Mouse (Mus musculus) liver, embryonic 11.5 days (tissue): ENCODE results near the gene Ciapin1. TPM values are rescaled to one million over a fixed set of nuclear protein-coding genes. Genes with fewer than 3 reads are reported as not detected.

Experiments used
- ATAC-seq: fragments of 200-750 bp; cut with Nextera tagmentation; replicated peaks from 2 replicates; pipeline ENCODE4 v1.8.0; 2017; ENCODE audit warnings: moderate number of reproducible peaks, mild to moderate bottlenecking, moderate TSS enrichment, moderate library complexity; ENCODE audit not compliant: low FRiP score
- DNase-seq: peaks from one replicate; pipeline ENCODE4 v3.0.0-alpha.2; 2017; ENCODE audit warnings: low spot score
- H3K27ac ChIP-seq: fragments of 300-500 bp; sonication (generic); 2 replicates; pipeline ENCODE4 v1.5.1; 2014; ENCODE audit warnings: mild to moderate bottlenecking, low read depth, low read length, control low read depth
- H3K27me3 ChIP-seq: fragments of 300-500 bp; sonication (generic); replicated peaks from 2 replicates; pipeline ENCODE4 v1.6.1; 2014; ENCODE audit warnings: low read length, mixed read lengths; ENCODE audit not compliant: control insufficient read depth, insufficient read depth
- H3K36me3 ChIP-seq: fragments of 300-500 bp; sonication (generic); 2 replicates; pipeline ENCODE4 v1.6.1; 2014; ENCODE audit warnings: mild to moderate bottlenecking, low read length, moderate library complexity, mixed read lengths; ENCODE audit not compliant: control insufficient read depth, insufficient read depth
- H3K4me1 ChIP-seq: fragments of 300-500 bp; sonication (generic); replicated peaks from 2 replicates; pipeline ENCODE4 v1.6.1; 2014; ENCODE audit warnings: low read length, mixed read lengths; ENCODE audit not compliant: control insufficient read depth, insufficient read depth
- H3K4me2 ChIP-seq: fragments of 300-500 bp; sonication (generic); 2 replicates; pipeline ENCODE4 v1.6.1; 2014; ENCODE audit warnings: mild to moderate bottlenecking, control low read depth, moderate library complexity
- H3K4me3 ChIP-seq: fragments of 300-500 bp; sonication (generic); 2 replicates; pipeline ENCODE4 v1.5.1; 2014; ENCODE audit warnings: low read depth, low read length, control low read depth
- H3K9ac ChIP-seq: fragments of 300-500 bp; sonication (generic); 2 replicates; pipeline ENCODE4 v1.6.1; 2014; ENCODE audit warnings: low read depth, low read length, control low read depth
- H3K9me3 ChIP-seq: fragments of 300-500 bp; sonication (generic); 2 replicates; pipeline ENCODE4 v1.6.1; 2016; ENCODE audit warnings: low read length, inconsistent platforms, mixed read lengths; ENCODE audit not compliant: control insufficient read depth
- WGBS: fragments of 180-500 bp; shearing (Covaris S2); extraction: QIAGEN DNeasy Blood & Tissue Kit; methylation state at CpG from one replicate; pipeline ENCODE4 v1.1.7; 2014; 5-methylcytosine and 5-hydroxymethylcytosine counted together
- polyA plus RNA-seq: library from polyadenylated mRNA; unstranded; fragments of >200 nt; fragmentation: Nextera tagmentation; extraction: Ambion mirVana; gene quantifications from 2 replicates; pipeline ENCODE4 v1.2.1, GENCODE M21; 2014

Ciapin1 gene
- polyA plus RNA-seq, 1 experiment from 2014 or later = 94.8 TPM

DNA sequence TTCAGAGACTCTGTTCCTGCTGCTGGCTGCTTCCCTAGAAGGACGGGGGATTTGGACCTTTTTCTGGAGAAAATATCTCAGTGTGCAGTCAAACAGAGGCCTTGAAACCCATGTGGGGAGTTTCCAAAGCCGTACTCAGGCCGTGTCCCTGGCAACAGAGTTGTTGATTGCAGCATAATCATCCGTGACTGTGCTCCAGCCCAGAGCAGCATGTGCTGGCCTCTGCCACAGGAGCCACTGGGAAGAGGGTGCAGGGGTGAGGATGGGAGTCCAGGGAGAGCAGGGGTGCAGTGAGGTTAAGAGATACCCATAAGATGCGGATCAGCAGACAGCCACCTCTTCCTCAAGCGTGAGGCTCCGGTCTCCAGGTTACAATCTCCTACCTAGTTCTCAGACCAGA, 30.7 kb downstream of the Ciapin1 start:
- WGBS = 66% methylated on average over 7 of the region's 7 CpGs
- H3K9ac ChIP-seq = no peak overlapping the region

DNA sequence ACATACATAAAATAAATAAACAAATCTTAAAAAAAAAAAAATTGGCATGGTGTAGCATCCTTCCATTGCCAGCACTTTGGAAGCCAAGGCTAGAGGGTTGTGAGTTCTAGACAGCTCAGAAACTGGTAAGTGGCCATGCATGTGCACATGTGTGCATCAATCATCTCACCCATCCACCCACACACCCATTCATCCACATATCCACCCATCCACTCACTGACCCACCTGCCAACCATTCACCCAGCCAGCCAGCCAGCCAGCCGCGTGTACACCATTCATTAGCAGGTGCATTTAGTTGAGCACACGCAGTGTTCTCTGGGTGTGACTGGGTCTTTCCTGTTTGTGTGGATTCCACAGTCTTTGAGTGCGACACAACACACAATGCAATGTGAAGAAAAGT, 32.3 kb downstream of the Ciapin1 start:
- H3K9me3 ChIP-seq = no peaks in the 10 kb centered on the region
- H3K27ac ChIP-seq = no peak overlapping the region
- H3K4me2 ChIP-seq = no peak overlapping the region
- WGBS = 79% methylated on average over 4 of the region's 4 CpGs
- no peak overlapping the region for H3K9ac ChIP-seq
- ATAC-seq (no peak), DNase-seq (no peak)
- H3K4me1 ChIP-seq = peaks cover 25% of the 10 kb centered on the region
- no peak overlapping the region for H3K4me3 ChIP-seq
- no peaks in the 10 kb centered on the region for H3K27me3 ChIP-seq
- H3K36me3 ChIP-seq = no peaks in the 10 kb centered on the region

More for the DNA sequence above, 30.7 kb downstream of the Ciapin1 start:
- no peaks in the 10 kb centered on the region for H3K27me3 ChIP-seq
- DNase-seq (no peak), ATAC-seq (no peak)
- no peak overlapping the region for H3K4me3 ChIP-seq
- H3K9me3 ChIP-seq = no peaks in the 10 kb centered on the region
- peaks cover 16% of the 10 kb centered on the region for H3K4me1 ChIP-seq
- no peaks in the 10 kb centered on the region for H3K36me3 ChIP-seq
- H3K4me2 ChIP-seq = no peak overlapping the region
- no peak overlapping the region for H3K27ac ChIP-seq

DNA sequence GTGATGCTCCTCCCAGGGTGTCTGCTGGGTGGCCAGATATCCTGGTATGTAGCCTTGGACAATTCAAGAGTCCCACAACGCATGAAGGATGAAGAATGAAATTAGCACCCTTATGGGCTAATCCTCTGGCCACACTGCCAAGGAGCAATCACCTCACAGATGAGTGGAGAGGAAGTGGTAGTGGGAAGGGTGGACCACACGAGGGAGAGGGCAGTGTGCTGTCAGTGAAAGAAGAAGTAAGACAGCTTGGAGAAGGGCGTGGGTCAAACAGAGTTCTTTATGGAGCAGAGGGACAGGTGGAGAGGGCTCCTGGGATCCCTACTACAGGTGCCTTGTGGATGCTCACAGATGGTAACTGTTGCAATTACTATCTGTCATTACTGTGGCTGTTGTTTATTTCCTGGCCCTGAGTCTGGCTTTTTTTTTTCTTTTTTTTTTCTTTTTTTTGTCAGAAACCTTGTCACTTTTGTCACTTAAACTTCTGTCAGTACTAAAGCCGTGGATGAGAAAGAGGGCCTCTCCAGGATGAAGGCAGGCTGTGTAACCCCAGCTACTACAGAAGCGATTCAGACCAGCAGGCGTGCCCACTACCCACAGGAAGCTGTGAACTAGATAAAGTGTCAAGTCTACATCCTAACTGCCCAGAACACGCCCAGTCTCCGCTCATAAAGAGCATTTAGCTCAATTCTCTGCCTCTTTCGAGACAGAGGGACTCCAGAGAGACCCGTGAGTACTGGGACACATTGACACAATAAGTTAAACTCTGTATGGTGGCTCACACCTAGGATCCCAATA, 33.4 kb downstream of the Ciapin1 start:
- Histone ChIP-seq H3K36me3 (no peaks in the 10 kb centered on the region), H3K4me3 (no peak overlapping the region), H3K9ac (no peak overlapping the region), H3K27me3 (no peaks in the 10 kb centered on the region), H3K9me3 (no peaks in the 10 kb centered on the region), H3K4me1 (peaks cover 25% of the 10 kb centered on the region), H3K27ac (no peak overlapping the region), H3K4me2 (peak overlapping the region; percentile 17)
- DNase-seq (no peak), ATAC-seq (no peak)
- 37% methylated on average over 10 of the region's 10 CpGs for WGBS

DNA sequence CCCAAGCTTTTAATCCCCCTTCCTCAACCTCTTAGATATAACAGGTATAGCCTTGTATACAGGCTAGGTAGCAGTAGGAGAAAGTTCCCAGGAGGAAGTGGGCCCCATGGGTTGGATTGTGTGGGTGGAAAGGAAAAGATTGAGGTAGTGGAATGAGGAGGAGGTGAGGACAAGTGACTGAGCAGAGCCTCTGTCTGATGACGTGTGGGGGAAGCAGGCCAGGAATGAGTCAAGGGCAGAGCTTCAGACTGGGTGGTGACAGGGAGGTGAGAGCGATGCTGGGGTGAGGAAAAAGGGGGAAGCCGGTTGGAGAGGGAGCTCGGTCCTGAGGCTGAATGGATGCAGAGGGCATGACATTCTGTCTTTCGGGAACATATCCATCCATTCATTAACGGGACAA, 34.6 kb downstream of the Ciapin1 start:
- no peak overlapping the region for H3K4me3 ChIP-seq
- H3K27ac ChIP-seq = no peak overlapping the region
- H3K27me3 ChIP-seq = no peaks in the 10 kb centered on the region
- H3K36me3 ChIP-seq = no peaks in the 10 kb centered on the region
- ATAC-seq (no peak), DNase-seq (no peak)
- 64% methylated on average over 6 of the region's 6 CpGs for WGBS
- no peak overlapping the region for H3K9ac ChIP-seq
- no peaks in the 10 kb centered on the region for H3K9me3 ChIP-seq
- H3K4me1 ChIP-seq = peaks cover 21% of the 10 kb centered on the region
- no peak overlapping the region for H3K4me2 ChIP-seq

DNA sequence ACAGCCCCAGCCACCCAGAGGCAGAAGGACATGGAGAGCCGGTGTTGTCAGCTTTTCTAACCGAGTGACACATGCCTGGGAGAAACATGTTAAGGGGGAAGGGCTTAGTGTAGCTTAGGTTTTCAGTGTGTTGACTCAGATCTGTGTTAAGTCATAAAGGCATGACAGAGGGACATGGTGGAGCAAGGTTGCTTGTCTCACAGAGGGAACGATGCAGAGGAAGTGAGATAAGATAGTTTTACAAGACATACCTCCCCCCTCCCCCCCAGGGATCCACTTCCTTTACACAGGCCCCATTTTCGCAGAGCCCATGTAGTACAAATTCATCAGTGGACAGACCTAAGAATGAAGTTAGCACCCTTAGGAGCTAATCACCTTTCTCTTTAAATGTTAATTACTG, 35.8 kb downstream of the Ciapin1 start:
- Histone ChIP-seq H3K4me3 (no peak overlapping the region), H3K27ac (no peak overlapping the region), H3K4me2 (no peak overlapping the region), H3K36me3 (no peaks in the 10 kb centered on the region), H3K9me3 (no peaks in the 10 kb centered on the region), H3K4me1 (peaks cover 16% of the 10 kb centered on the region), H3K9ac (no peak overlapping the region), H3K27me3 (no peaks in the 10 kb centered on the region)
- ATAC-seq (no peak; the same call in 1 of the 2 replicates), DNase-seq (no peak)
- WGBS = 31% methylated on average over 4 of the region's 4 CpGs

DNA sequence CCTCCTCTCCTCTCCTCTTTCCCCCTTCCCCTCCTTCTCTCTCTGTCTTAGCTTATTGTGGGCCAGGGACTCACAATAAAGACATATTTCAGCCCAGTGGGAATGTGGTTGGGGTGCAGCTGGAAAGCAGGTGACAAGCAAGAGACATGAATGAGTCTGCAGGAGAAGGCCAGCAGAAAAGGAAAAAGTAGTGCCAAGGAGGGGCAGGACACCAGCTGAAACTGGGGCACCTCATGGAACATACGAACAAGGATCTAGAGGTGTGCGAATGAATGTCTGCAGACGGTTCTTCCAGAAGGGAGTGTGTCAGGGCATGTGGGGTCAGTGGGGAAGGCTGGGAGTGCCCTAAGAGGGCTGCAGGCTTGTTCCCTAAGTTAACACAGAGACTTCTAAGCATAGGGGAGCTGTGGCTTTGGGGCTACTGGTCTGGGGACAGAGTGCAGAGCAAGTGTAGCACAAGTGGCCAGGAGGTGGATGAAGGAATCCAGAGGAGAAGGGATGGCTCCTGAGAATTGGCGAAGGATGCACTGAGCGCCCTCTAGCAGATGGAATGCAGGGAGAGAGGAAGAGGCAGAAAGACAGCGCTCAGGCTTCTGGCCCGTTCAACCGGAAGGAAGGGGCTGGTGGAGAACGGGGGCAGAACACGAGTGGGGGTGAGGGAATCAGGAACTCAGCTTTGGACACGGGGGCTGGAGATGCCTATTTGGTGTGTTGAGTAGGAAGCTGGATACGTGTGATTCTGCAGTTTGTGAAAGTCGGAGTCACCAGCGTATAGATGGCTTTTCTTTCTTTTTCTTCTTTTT, 36.7 kb downstream of the Ciapin1 start:
- ATAC-seq (no peak), DNase-seq (no peak)
- H3K27me3 ChIP-seq = no peaks in the 10 kb centered on the region
- no peak overlapping the region for H3K27ac ChIP-seq
- H3K4me3 ChIP-seq = no peak overlapping the region
- H3K36me3 ChIP-seq = no peaks in the 10 kb centered on the region
- peak overlapping the region; percentile 31 for H3K4me2 ChIP-seq
- no peak overlapping the region for H3K9ac ChIP-seq
- H3K4me1 ChIP-seq = peaks cover 16% of the 10 kb centered on the region
- no peaks in the 10 kb centered on the region for H3K9me3 ChIP-seq
- 37% methylated on average over 14 of the region's 14 CpGs for WGBS

DNA sequence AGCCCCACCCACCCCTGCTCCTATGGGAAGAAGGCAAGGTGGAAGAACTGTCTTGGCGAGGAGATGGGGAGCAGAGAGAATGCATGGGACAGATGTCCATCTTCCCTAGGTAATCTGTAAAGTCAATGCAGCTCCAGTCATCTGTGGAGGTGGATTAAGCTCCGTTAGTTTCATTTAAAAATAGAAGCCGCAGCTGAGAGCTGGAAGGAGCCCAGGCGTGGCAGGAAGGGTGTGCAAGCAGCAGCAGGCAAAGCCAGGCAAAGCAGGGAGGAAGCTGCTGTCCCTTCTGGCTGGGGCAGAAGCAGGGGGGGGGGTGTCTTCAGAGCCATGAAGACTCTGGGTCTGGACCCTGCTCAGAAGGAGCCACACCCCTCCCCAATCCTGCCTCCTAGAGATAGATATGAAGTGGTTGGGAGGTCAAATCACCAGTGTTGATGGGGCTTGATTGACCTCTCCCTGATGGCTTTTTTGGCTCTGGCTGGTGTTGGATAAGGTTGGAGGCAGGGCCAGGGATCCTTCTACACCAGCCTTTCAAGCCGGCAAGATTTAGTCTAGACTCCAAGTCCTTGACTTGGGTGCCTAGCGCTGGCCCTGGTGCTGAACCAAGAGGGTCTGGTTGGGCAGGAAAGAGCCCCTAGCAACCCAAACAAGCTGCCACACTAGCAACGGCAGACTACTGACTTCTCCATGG, 37.7 kb downstream of the Ciapin1 start:
- Histone ChIP-seq H3K27me3 (no peaks in the 10 kb centered on the region), H3K9ac (no peak overlapping the region), H3K4me2 (no peak overlapping the region), H3K4me3 (no peak overlapping the region), H3K4me1 (peaks cover 16% of the 10 kb centered on the region), H3K36me3 (no peaks in the 10 kb centered on the region), H3K9me3 (no peaks in the 10 kb centered on the region), H3K27ac (no peak overlapping the region)
- 54% methylated on average over 7 of the region's 7 CpGs for WGBS
- no peak for ATAC-seq
- peak; percentile 64 for DNase-seq

DNA sequence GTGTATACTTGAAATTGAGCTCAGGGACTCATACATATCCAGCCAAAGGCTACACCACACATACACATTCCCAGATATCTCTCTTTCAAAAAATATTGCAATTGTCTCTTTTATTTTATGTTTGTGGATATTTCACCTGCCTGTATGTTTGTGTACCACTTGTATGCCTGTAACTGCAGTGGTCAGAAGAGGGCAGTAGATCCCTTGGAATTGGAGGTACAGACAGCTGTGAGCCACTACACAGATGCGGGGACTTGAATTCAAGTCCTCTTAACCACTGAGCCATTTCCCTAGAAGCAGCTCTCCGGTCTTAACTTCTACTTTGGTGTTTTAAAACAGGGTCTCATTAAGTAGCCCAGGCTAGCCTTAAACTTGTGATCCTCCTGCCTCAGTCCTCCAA, 43.4 kb downstream of the Ciapin1 start:
- no peak for ATAC-seq

More for the DNA sequence above, 43.4 kb downstream of the Ciapin1 start:
- Histone ChIP-seq H3K27ac (no peak overlapping the region), H3K9me3 (no peaks in the 10 kb centered on the region), H3K27me3 (no peaks in the 10 kb centered on the region), H3K4me2 (no peak overlapping the region), H3K36me3 (no peaks in the 10 kb centered on the region), H3K4me3 (no peak overlapping the region), H3K4me1 (no peaks in the 10 kb centered on the region), H3K9ac (no peak overlapping the region)
- no peak for DNase-seq
- 90% methylated on average over 2 of the region's 2 CpGs for WGBS
